Mouse (Mus musculus): ENCODE measurements around the gene Pde4a. TPM values are rescaled to one million over a fixed set of nuclear protein-coding genes. Genes with fewer than 3 reads are reported as not detected.

Gene Pde4a
- polyA plus RNA-seq, 1 experiment, result 9.5 TPM

GRCm38 (mm10) chr9:21152715-21153114, 12.8 kb upstream of the Pde4a start:
- Histone ChIP-seq H3K4me1 (ENCODE audit: control insufficient read depth, insufficient read depth, low read length) (no peaks in the 10 kb centered on the region), H3K27ac (ENCODE audit: insufficient read depth, low read length) (no peak overlapping the region), H3K4me3 (ENCODE audit: low read depth, low read length) (peak overlapping the region; percentile 10; the same call in 1 of the 2 replicates), H3K9me3 (replicated peaks; ENCODE audit: control insufficient read depth, insufficient read depth, low read length, poor library complexity, severe bottlenecking) (no peaks in the 10 kb centered on the region), H3K27me3 (ENCODE audit: control insufficient read depth, insufficient read depth, low read length, poor library complexity, severe bottlenecking) (no peaks in the 10 kb centered on the region), H3K9ac (ENCODE audit: low read depth, poor library complexity, severe bottlenecking) (no peak overlapping the region), H3K36me3 (ENCODE audit: control insufficient read depth, insufficient read depth, low read length, poor library complexity, severe bottlenecking) (no peaks in the 10 kb centered on the region; the same call in 1 of the 2 replicates)
- peak; percentile 93 for TF ChIP-seq CTCF (IDR thresholded peaks at IDR 0.05; ENCODE audit: low read depth, low read length)
- no peak for TF ChIP-seq POLR2A (IDR thresholded peaks at IDR 0.05; ENCODE audit: insufficient read depth, low read length)
- no peak for TF ChIP-seq EP300 (IDR thresholded peaks at IDR 0.05; ENCODE audit: insufficient read depth, low read depth, low read length)

GRCm38 (mm10) chr9:21153331-21153730, 12.2 kb upstream of the Pde4a start:
- Histone ChIP-seq H3K9ac (ENCODE audit: low read depth, poor library complexity, severe bottlenecking) (0 out of 2 replicates have a peak overlapping the region, but pooled peaks have one; percentile 3), H3K27me3 (ENCODE audit: control insufficient read depth, insufficient read depth, low read length, poor library complexity, severe bottlenecking) (no peaks in the 10 kb centered on the region), H3K36me3 (ENCODE audit: control insufficient read depth, insufficient read depth, low read length, poor library complexity, severe bottlenecking) (no peaks in the 10 kb centered on the region), H3K4me1 (ENCODE audit: control insufficient read depth, insufficient read depth, low read length) (no peaks in the 10 kb centered on the region), H3K9me3 (replicated peaks; ENCODE audit: control insufficient read depth, insufficient read depth, low read length, poor library complexity, severe bottlenecking) (no peaks in the 10 kb centered on the region), H3K4me3 (ENCODE audit: low read depth, low read length) (peak overlapping the region; percentile 46), H3K27ac (ENCODE audit: insufficient read depth, low read length) (no peak overlapping the region)
- no peak for TF ChIP-seq POLR2A (IDR thresholded peaks at IDR 0.05; ENCODE audit: insufficient read depth, low read length)
- no peak for TF ChIP-seq CTCF (IDR thresholded peaks at IDR 0.05; ENCODE audit: low read depth, low read length)
- TF ChIP-seq EP300 (IDR thresholded peaks at IDR 0.05; ENCODE audit: insufficient read depth, low read depth, low read length), result no peak

- Histone ChIP-seq H3K27ac (ENCODE audit: insufficient read depth, low read length) (no peak overlapping the region), H3K4me1 (ENCODE audit: control insufficient read depth, insufficient read depth, low read length) (no peaks in the 10 kb centered on the region), H3K9ac (ENCODE audit: low read depth, poor library complexity, severe bottlenecking) (0 out of 2 replicates have a peak overlapping the region, but pooled peaks have one; percentile 3), H3K36me3 (ENCODE audit: control insufficient read depth, insufficient read depth, low read length, poor library complexity, severe bottlenecking) (no peaks in the 10 kb centered on the region), H3K27me3 (ENCODE audit: control insufficient read depth, insufficient read depth, low read length, poor library complexity, severe bottlenecking) (no peaks in the 10 kb centered on the region), H3K9me3 (replicated peaks; ENCODE audit: control insufficient read depth, insufficient read depth, low read length, poor library complexity, severe bottlenecking) (no peaks in the 10 kb centered on the region), H3K4me3 (ENCODE audit: low read depth, low read length) (peak overlapping the region; percentile 46)
- TF ChIP-seq POLR2A (IDR thresholded peaks at IDR 0.05; ENCODE audit: insufficient read depth, low read length) (no peak), EP300 (IDR thresholded peaks at IDR 0.05; ENCODE audit: insufficient read depth, low read depth, low read length) (no peak), CTCF (IDR thresholded peaks at IDR 0.05; ENCODE audit: low read depth, low read length) (no peak)
These were observed 11.7 kb upstream of the Pde4a start for GRCm38 (mm10) chr9:21153833-21154232.

GRCm38 (mm10) chr9:21154787-21155186, 10.7 kb upstream of the Pde4a start:
- no peak overlapping the region for H3K9ac ChIP-seq (ENCODE audit: low read depth, poor library complexity, severe bottlenecking)
- H3K4me1 ChIP-seq (ENCODE audit: control insufficient read depth, insufficient read depth, low read length), result no peaks in the 10 kb centered on the region
- H3K27me3 ChIP-seq (ENCODE audit: control insufficient read depth, insufficient read depth, low read length, poor library complexity, severe bottlenecking), result no peaks in the 10 kb centered on the region
- no peaks in the 10 kb centered on the region for H3K9me3 ChIP-seq (replicated peaks; ENCODE audit: control insufficient read depth, insufficient read depth, low read length, poor library complexity, severe bottlenecking)
- H3K27ac ChIP-seq (ENCODE audit: insufficient read depth, low read length), result no peak overlapping the region
- no peaks in the 10 kb centered on the region for H3K36me3 ChIP-seq (ENCODE audit: control insufficient read depth, insufficient read depth, low read length, poor library complexity, severe bottlenecking)
- TF ChIP-seq CTCF (IDR thresholded peaks at IDR 0.05; ENCODE audit: low read depth, low read length) (no peak), EP300 (IDR thresholded peaks at IDR 0.05; ENCODE audit: insufficient read depth, low read depth, low read length) (no peak), POLR2A (IDR thresholded peaks at IDR 0.05; ENCODE audit: insufficient read depth, low read length) (no peak)
- no peak overlapping the region for H3K4me3 ChIP-seq (ENCODE audit: low read depth, low read length)

GRCm38 (mm10) chr9:21161209-21161909, 4.2 kb upstream of the Pde4a start:
- Histone ChIP-seq H3K9me3 (replicated peaks; ENCODE audit: control insufficient read depth, insufficient read depth, low read length, poor library complexity, severe bottlenecking) (no peaks in the 10 kb centered on the region), H3K4me1 (ENCODE audit: control insufficient read depth, insufficient read depth, low read length) (no peaks in the 10 kb centered on the region), H3K4me3 (ENCODE audit: low read depth, low read length) (peak overlapping the region; percentile 60), H3K36me3 (ENCODE audit: control insufficient read depth, insufficient read depth, low read length, poor library complexity, severe bottlenecking) (no peaks in the 10 kb centered on the region), H3K9ac (ENCODE audit: low read depth, poor library complexity, severe bottlenecking) (peak overlapping the region; percentile 71), H3K27me3 (ENCODE audit: control insufficient read depth, insufficient read depth, low read length, poor library complexity, severe bottlenecking) (peaks cover 5% of the 10 kb centered on the region), H3K27ac (ENCODE audit: insufficient read depth, low read length) (no peak overlapping the region)
- TF ChIP-seq CTCF (IDR thresholded peaks at IDR 0.05; ENCODE audit: low read depth, low read length) (peak; percentile 71), POLR2A (IDR thresholded peaks at IDR 0.05; ENCODE audit: insufficient read depth, low read length) (peak; percentile 15), EP300 (IDR thresholded peaks at IDR 0.05; ENCODE audit: insufficient read depth, low read depth, low read length) (0 out of 2 replicates have a peak, but pooled peaks have one; percentile 21)

Data from ES-Bruce4 (cell line).